Mouse (Mus musculus) limb, embryonic 14.5 days (tissue): Measurements from ENCODE around the gene Slc35f1. TPM values are rescaled to one million over a fixed set of nuclear protein-coding genes. Genes with fewer than 3 reads are reported as not detected.
A peak's percentile ranks its signal among the peaks of the same experiment; 100 is the strongest.

Source experiments
- ATAC-seq: fragments of 200-750 bp; cut with Nextera tagmentation; 2 replicates; pipeline ENCODE4 v1.8.0; 2017; ENCODE audit warnings: low read depth, moderate number of reproducible peaks, moderate TSS enrichment; ENCODE audit not compliant: low FRiP score
- DNase-seq: peaks from one replicate; pipeline ENCODE4 v3.0.0-alpha.2; 2015; ENCODE audit warnings: low spot score
- H3K27ac ChIP-seq: fragments of 300-500 bp; sonication (generic); replicated peaks from 2 replicates; pipeline ENCODE4 v1.5.1; 2014; ENCODE audit warnings: low read depth, mild to moderate bottlenecking, low read length, moderate library complexity, mixed read lengths
- H3K27me3 ChIP-seq: fragments of 300-500 bp; sonication (generic); 2 replicates; pipeline ENCODE4 v1.6.1; 2014; ENCODE audit warnings: low read length, mixed read lengths; ENCODE audit not compliant: control insufficient read depth, insufficient read depth
- H3K36me3 ChIP-seq: fragments of 300-500 bp; sonication (generic); 2 replicates; pipeline ENCODE4 v1.6.1; 2014; ENCODE audit warnings: mild to moderate bottlenecking, low read length, moderate library complexity, mixed read lengths; ENCODE audit not compliant: control insufficient read depth, insufficient read depth
- H3K4me1 ChIP-seq: fragments of 300-500 bp; sonication (generic); 2 replicates; pipeline ENCODE4 v1.6.1; 2014; ENCODE audit warnings: antibody characterized with exemption, low read length, mixed read lengths; ENCODE audit not compliant: control insufficient read depth, insufficient read depth
- H3K4me2 ChIP-seq: fragments of 300-500 bp; sonication (generic); replicated peaks from 2 replicates; pipeline ENCODE4 v1.6.1; 2014; ENCODE audit warnings: low read depth, mild to moderate bottlenecking, low read length, moderate library complexity; ENCODE audit not compliant: severe bottlenecking
- H3K4me3 ChIP-seq: fragments of 300-500 bp; sonication (generic); replicated peaks from 2 replicates; pipeline ENCODE4 v1.5.1; 2014; ENCODE audit warnings: low read length
- H3K9ac ChIP-seq: fragments of 300-500 bp; sonication (generic); 2 replicates; pipeline ENCODE4 v1.6.1; 2014; ENCODE audit warnings: mild to moderate bottlenecking, low read depth, low read length, moderate library complexity; ENCODE audit not compliant: severe bottlenecking
- H3K9me3 ChIP-seq: fragments of 300-500 bp; sonication (generic); 2 replicates; pipeline ENCODE4 v1.6.1; 2016; ENCODE audit warnings: low read length; ENCODE audit not compliant: control insufficient read depth
- POLR2A ChIP-seq: fragments of 200-500 bp; IDR thresholded peaks from 2 replicates; pipeline ENCODE4 v1.8.0; 2012; ENCODE audit warnings: inconsistent platforms, mild to moderate bottlenecking, moderate library complexity, borderline replicate concordance; ENCODE audit not compliant: insufficient read depth, insufficient read length; ENCODE audit errors: extremely low read depth
- WGBS: fragments of 180-500 bp; shearing (Covaris S2); extraction: QIAGEN DNeasy Blood & Tissue Kit; methylation state at CpG from one replicate; pipeline ENCODE4 v1.1.7; 2014; 5-methylcytosine and 5-hydroxymethylcytosine counted together
- polyA plus RNA-seq, 2 experiments: library from polyadenylated mRNA; depleted of rRNA in 1 of 2; stranded (reverse) in 1 of 2; unstranded in 1 of 2; fragments of >200 nt; fragmentation: Nextera tagmentation in 1 of 2; extraction: Ambion mirVana in 1 of 2; gene quantifications; 2 replicates each; pipeline versions ENCODE4 v1.2.1 to v1.2.3; 2012 to 2014

Gene Slc35f1
- polyA plus RNA-seq, 2 experiments: 4.8 to 6.4 TPM

- no peaks in the 10 kb centered on the region for H3K27me3 ChIP-seq
- H3K9me3 ChIP-seq: no peaks in the 10 kb centered on the region
- peak overlapping the region; percentile 34; the same call in 1 of the 2 replicates for H3K27ac ChIP-seq
- ATAC-seq (peak; percentile 85), DNase-seq (peak; percentile 94)
- H3K9ac ChIP-seq: peak overlapping the region; percentile 51
- 2% methylated on average over 31 of the region's 31 CpGs for WGBS
- H3K4me1 ChIP-seq: peaks cover 20% of the 10 kb centered on the region
- peak overlapping the region; percentile 35 for H3K4me3 ChIP-seq
- TF ChIP-seq POLR2A: no peak
- H3K36me3 ChIP-seq: no peaks in the 10 kb centered on the region
- peak overlapping the region; percentile 65 for H3K4me2 ChIP-seq
These were observed 14.0 kb downstream of the Slc35f1 start for GRCm38 (mm10) chr10:52704101-52705051.

GRCm38 (mm10) chr10:52709482-52709881 lies 19.1 kb downstream of the Slc35f1 start:
- H3K9ac ChIP-seq: no peak overlapping the region
- H3K36me3 ChIP-seq: no peaks in the 10 kb centered on the region
- H3K9me3 ChIP-seq: no peaks in the 10 kb centered on the region
- DNase-seq (no peak), ATAC-seq (no peak)
- no peak overlapping the region for H3K4me3 ChIP-seq
- no peaks in the 10 kb centered on the region for H3K27me3 ChIP-seq
- H3K4me1 ChIP-seq: peaks cover 2% of the 10 kb centered on the region
- H3K27ac ChIP-seq: no peak overlapping the region
- no peak overlapping the region for H3K4me2 ChIP-seq
- WGBS: 80% methylated on average over 2 of the region's 2 CpGs
- no peak for TF ChIP-seq POLR2A

GRCm38 (mm10) chr10:52712166-52712565 lies 21.8 kb downstream of the Slc35f1 start:
- no peaks in the 10 kb centered on the region for H3K4me1 ChIP-seq
- H3K27ac ChIP-seq: no peak overlapping the region
- no peak overlapping the region for H3K4me2 ChIP-seq
- DNase-seq (no peak), ATAC-seq (no peak)
- WGBS: 84% methylated on average over 4 of the region's 4 CpGs
- H3K27me3 ChIP-seq: no peaks in the 10 kb centered on the region
- TF ChIP-seq POLR2A: no peak
- no peaks in the 10 kb centered on the region for H3K9me3 ChIP-seq
- no peak overlapping the region for H3K4me3 ChIP-seq
- no peak overlapping the region for H3K9ac ChIP-seq
- no peaks in the 10 kb centered on the region for H3K36me3 ChIP-seq

- Histone ChIP-seq H3K36me3 (no peaks in the 10 kb centered on the region), H3K27me3 (no peaks in the 10 kb centered on the region), H3K9me3 (no peaks in the 10 kb centered on the region), H3K4me1 (no peaks in the 10 kb centered on the region), H3K4me2 (no peak overlapping the region), H3K9ac (no peak overlapping the region), H3K27ac (no peak overlapping the region), H3K4me3 (no peak overlapping the region)
- WGBS: 77% methylated on average over 2 of the region's 2 CpGs
- ATAC-seq: no peak
- no peak for DNase-seq
- no peak for TF ChIP-seq POLR2A
These were observed 24.2 kb downstream of the Slc35f1 start for GRCm38 (mm10) chr10:52714557-52714956.

GRCm38 (mm10) chr10:52715146-52715545 lies 24.8 kb downstream of the Slc35f1 start:
- Histone ChIP-seq H3K27ac (no peak overlapping the region), H3K36me3 (no peaks in the 10 kb centered on the region), H3K9ac (no peak overlapping the region), H3K4me1 (no peaks in the 10 kb centered on the region), H3K27me3 (no peaks in the 10 kb centered on the region), H3K4me3 (no peak overlapping the region), H3K9me3 (no peaks in the 10 kb centered on the region), H3K4me2 (no peak overlapping the region)
- ATAC-seq: no peak
- TF ChIP-seq POLR2A: no peak
- DNase-seq: no peak
- 95% methylated on average over 4 of the region's 4 CpGs for WGBS
